Mouse (Mus musculus) MEL (cell line): Measurements from ENCODE around the gene Actg1. TPM values are rescaled to one million over a fixed set of nuclear protein-coding genes. Genes with fewer than 3 reads are reported as not detected.

Source experiments
- DNase-seq: peaks from one replicate; pipeline ENCODE4 v3.0.0; 2011; ENCODE audit warnings: low read depth, low spot score
- H3K27ac ChIP-seq: 2 replicates; pipeline ENCODE4 v1.5.1; 2012; ENCODE audit warnings: low read depth, mild to moderate bottlenecking, control low read depth, low read length, moderate library complexity; ENCODE audit not compliant: control insufficient read depth
- H3K27me3 ChIP-seq, 2 experiments: fragments of 150-350 bp in 1 of 2; sonication (generic) in 1 of 2; 2 replicates each; pipeline ENCODE4 v1.6.1; 2012; ENCODE audit warnings: low read length in 2 of 2, mild to moderate bottlenecking in 2 of 2, improper control_type of control experiment in 1 of 2, moderate library complexity in 1 of 2; ENCODE audit not compliant: insufficient read depth in 2 of 2, control insufficient read depth in 1 of 2
- H3K36me3 ChIP-seq, 2 experiments: 2 replicates each; pipeline ENCODE4 v1.6.1; 2012 to 2014; ENCODE audit warnings: low read length in 2 of 2, improper control_type of control experiment in 1 of 2, inconsistent platforms in 1 of 2, mild to moderate bottlenecking in 1 of 2; ENCODE audit not compliant: insufficient read depth in 2 of 2, control insufficient read depth in 1 of 2
- H3K4me1 ChIP-seq, 2 experiments: fragments of 150-350 bp in 1 of 2; sonication (generic) in 1 of 2; 2 replicates each; pipeline ENCODE4 v1.6.1; 2012; ENCODE audit warnings: low read length in 2 of 2, improper control_type of control experiment in 1 of 2, mild to moderate bottlenecking in 1 of 2; ENCODE audit not compliant: insufficient read depth in 2 of 2, control insufficient read depth in 1 of 2
- H3K4me3 ChIP-seq, 2 experiments: fragments of 150-350 bp in 1 of 2; sonication (generic) in 1 of 2; 2 replicates each; pipeline ENCODE4 v1.5.1; 2012; ENCODE audit warnings: low read depth in 2 of 2, low read length in 2 of 2, mild to moderate bottlenecking in 2 of 2, moderate library complexity in 2 of 2, control low read depth in 1 of 2, improper control_type of control experiment in 1 of 2; ENCODE audit not compliant: control insufficient read depth in 1 of 2, insufficient read depth in 1 of 2
- H3K79me2 ChIP-seq: 2 replicates; pipeline ENCODE4 v1.6.1; 2012; ENCODE audit warnings: mild to moderate bottlenecking, low read length, moderate library complexity; ENCODE audit not compliant: control insufficient read depth, poor library complexity, insufficient read depth
- H3K9ac ChIP-seq: 2 replicates; pipeline ENCODE4 v1.6.1; 2012; ENCODE audit warnings: low read depth, mild to moderate bottlenecking, control low read depth, low read length, moderate library complexity; ENCODE audit not compliant: control insufficient read depth, poor library complexity, severe bottlenecking
- H3K9me3 ChIP-seq: fragments of 150-350 bp; sonication (generic); replicated peaks from 2 replicates; pipeline ENCODE4 v1.6.1; 2012; ENCODE audit warnings: mild to moderate bottlenecking, low read length, improper control_type of control experiment, moderate library complexity; ENCODE audit not compliant: insufficient read depth
- BHLHE40 ChIP-seq: IDR thresholded peaks from 2 replicates; pipeline ENCODE4 v1.6.1; 2012; ENCODE audit warnings: low read depth, mild to moderate bottlenecking, inconsistent platforms, low read length, improper control_type of control experiment, borderline replicate concordance
- CHD1 ChIP-seq: IDR thresholded peaks from 2 replicates; pipeline ENCODE4 v1.6.1; 2012; ENCODE audit warnings: low read depth, mild to moderate bottlenecking, inconsistent platforms, low read length, improper control_type of control experiment
- CHD2 ChIP-seq: IDR thresholded peaks from 2 replicates; pipeline ENCODE4 v1.6.1; 2011; ENCODE audit warnings: low read length, improper control_type of control experiment
- CTCF ChIP-seq, 3 experiments: IDR thresholded peaks in 2 of 3; conservative IDR thresholded peaks in 1 of 3; 2 replicates each; pipeline ENCODE4 v1.5.1; 2011 to 2012; ENCODE audit warnings: low read length in 3 of 3, low read depth in 2 of 3, mild to moderate bottlenecking in 2 of 3, improper control_type of control experiment in 1 of 3, inconsistent platforms in 1 of 3, mixed read lengths in 1 of 3, moderate library complexity in 1 of 3; ENCODE audit not compliant: control insufficient read depth in 1 of 3, insufficient read depth in 1 of 3, poor library complexity in 1 of 3, severe bottlenecking in 1 of 3
- ELF1 ChIP-seq: IDR thresholded peaks from 2 replicates; pipeline ENCODE4 v1.6.1; 2014; ENCODE audit warnings: low read depth, mild to moderate bottlenecking, inconsistent platforms, low read length, improper control_type of control experiment, moderate library complexity
- EP300 ChIP-seq, 2 experiments: IDR thresholded peaks; 2 replicates each; pipeline ENCODE4 v1.6.1; 2011; ENCODE audit warnings: improper control_type of control experiment in 2 of 2, low read length in 2 of 2, low read depth in 1 of 2, mild to moderate bottlenecking in 1 of 2
- GABPA ChIP-seq: IDR thresholded peaks from 2 replicates; pipeline ENCODE4 v1.6.1; 2012; ENCODE audit warnings: low read depth, mild to moderate bottlenecking, inconsistent platforms, low read length, improper control_type of control experiment, moderate library complexity
- JUND ChIP-seq: IDR thresholded peaks from 2 replicates; pipeline ENCODE4 v1.6.1; 2011; ENCODE audit warnings: low read depth, mild to moderate bottlenecking, improper control_type of control experiment, low read length
- MEF2A ChIP-seq: IDR thresholded peaks from 2 replicates; pipeline ENCODE4 v1.6.1; 2014; ENCODE audit warnings: low read depth, mild to moderate bottlenecking, inconsistent platforms, low read length, improper control_type of control experiment; ENCODE audit not compliant: poor library complexity, insufficient replicate concordance, severe bottlenecking; ENCODE audit errors: extremely low read depth
- MXI1 ChIP-seq: IDR thresholded peaks from 2 replicates; pipeline ENCODE4 v1.6.1; 2011; ENCODE audit warnings: mild to moderate bottlenecking, low read depth, low read length, improper control_type of control experiment
- MYC ChIP-seq: IDR thresholded peaks from 2 replicates; pipeline ENCODE4 v1.6.1; 2011; ENCODE audit warnings: low read depth, mild to moderate bottlenecking, low read length, improper control_type of control experiment, moderate library complexity
- RAD21 ChIP-seq: IDR thresholded peaks from 2 replicates; pipeline ENCODE4 v1.6.1; 2011; ENCODE audit warnings: mild to moderate bottlenecking, low read depth, low read length, improper control_type of control experiment
- ZMIZ1 ChIP-seq: IDR thresholded peaks from 2 replicates; pipeline ENCODE4 v1.6.1; 2012; ENCODE audit warnings: low read depth, mild to moderate bottlenecking, inconsistent platforms, low read length, improper control_type of control experiment, moderate library complexity
- polyA plus RNA-seq, 2 experiments: library from polyadenylated mRNA; stranded (reverse) in 1 of 2; unstranded in 1 of 2; fragments of >175 nt in 1 of 2; fragments of >200 nt in 1 of 2; gene quantifications; 2 replicates each; pipeline versions ENCODE4 v1.2.1 to v1.2.4; 2012; ENCODE audit warnings: low replicate concordance in 2 of 2, low read depth in 1 of 2; ENCODE audit not compliant: insufficient read length in 2 of 2, insufficient read depth in 1 of 2, missing spikeins in 1 of 2
- total RNA-seq: library from RNA; depleted of rRNA; stranded (reverse); fragments of 300-350 nt; gene quantifications from 2 replicates; pipeline ENCODE4 v1.2.3, GENCODE M21; 2012

The Actg1 gene
- total and polyA plus RNA-seq, 3 experiments = 899 to 1,784 (median 1,328) TPM

GRCm38 (mm10) chr11:120338786-120339185 is 9.6 kb downstream of the Actg1 start:
- Histone ChIP-seq H3K79me2 (no peaks in the 10 kb centered on the region), H3K9me3 (no peaks in the 10 kb centered on the region), H3K27ac (no peak overlapping the region), H3K9ac (no peak overlapping the region), H3K27me3 (no peaks in the 10 kb centered on the region), H3K4me3 (no peak overlapping the region), H3K4me1 (peaks cover 3 to 12% of the 10 kb centered on the region in 2 experiments; a peak in 3 of 4 replicates)
- no peak for DNase-seq
- no peak for TF ChIP-seq GABPA
- no peak for TF ChIP-seq ZMIZ1
- peak in 1 of 3 experiments; percentile 27; a peak in 1 of 6 replicates for TF ChIP-seq CTCF (IDR thresholded peaks at IDR 0.05 in 2 of 3, conservative IDR thresholded peaks at IDR 0.05 in 1 of 3; ENCODE audit: control insufficient read depth in 1 of 3, insufficient read depth in 1 of 3, low read depth in 2 of 3, low read length in 3 of 3, poor library complexity in 1 of 3, severe bottlenecking in 1 of 3)
- TF ChIP-seq CHD2 = no peak
- TF ChIP-seq, all 39 proteins: peak for 1
- H3K36me3 ChIP-seq = peaks cover 0 to 6% of the 10 kb centered on the region in 2 experiments; a peak in 2 of 4 replicates

GRCm38 (mm10) chr11:120337447-120337846 is 10.9 kb downstream of the Actg1 start:
- H3K36me3 ChIP-seq = peaks cover 0 to 6% of the 10 kb centered on the region in 2 experiments; a peak in 2 of 4 replicates
- H3K27me3 ChIP-seq = no peaks in the 10 kb centered on the region
- H3K9me3 ChIP-seq = no peaks in the 10 kb centered on the region
- no peak overlapping the region for H3K9ac ChIP-seq
- peak; percentile 60 for DNase-seq
- no peak overlapping the region for H3K4me3 ChIP-seq
- H3K4me1 ChIP-seq = peaks cover 3 to 12% of the 10 kb centered on the region in 2 experiments; a peak in 3 of 4 replicates
- no peak overlapping the region for H3K27ac ChIP-seq
- TF ChIP-seq MYC (no peak), CTCF (IDR thresholded peaks at IDR 0.05 in 2 of 3, conservative IDR thresholded peaks at IDR 0.05 in 1 of 3; ENCODE audit: control insufficient read depth in 1 of 3, insufficient read depth in 1 of 3, low read depth in 2 of 3, low read length in 3 of 3, poor library complexity in 1 of 3, severe bottlenecking in 1 of 3) (peak in 2 of 3 experiments; percentile 44 to 55; a peak in 4 of 6 replicates), MXI1 (no peak), RAD21 (peak; percentile 46), BHLHE40 (no peak), ELF1 (no peak), CHD1 (no peak), MEF2A (no peak), JUND (no peak)
- no peaks in the 10 kb centered on the region for H3K79me2 ChIP-seq

- H3K4me1 ChIP-seq = peaks cover 3 to 12% of the 10 kb centered on the region in 2 experiments; a peak in 3 of 4 replicates
These were observed 12.8 kb downstream of the Actg1 start for GRCm38 (mm10) chr11:120335431-120336021.

More at GRCm38 (mm10) chr11:120335431-120336021, 12.8 kb downstream of the Actg1 start:
- Histone ChIP-seq H3K27ac (no peak overlapping the region), H3K36me3 (peaks cover 0 to 6% of the 10 kb centered on the region in 2 experiments; a peak in 2 of 4 replicates), H3K9ac (no peak overlapping the region), H3K27me3 (no peaks in the 10 kb centered on the region), H3K4me3 (no peak overlapping the region), H3K9me3 (no peaks in the 10 kb centered on the region), H3K79me2 (no peaks in the 10 kb centered on the region)
- no peak for DNase-seq
- TF ChIP-seq EP300 (IDR thresholded peaks at IDR 0.05; ENCODE audit: low read depth in 1 of 2, low read length in 2 of 2) = no peak
